Mouse (Mus musculus) B cell, adult 2 months (primary cell): ENCODE data around the gene Mdh1b.

Source experiments
- DNase-seq, 2 experiments: peaks; one replicate each; pipeline ENCODE4 v3.0.0; 2022

The Mdh1b gene

GRCm38 (mm10) chr1:63658016-63658415 lies 72.1 kb downstream of the Mdh1b start:
- peak; percentile 65 to 66 for DNase-seq
